Mouse (Mus musculus): ENCODE results near the gene Arrb1. TPM values are rescaled to one million over a fixed set of nuclear protein-coding genes. Genes with fewer than 3 reads are reported as not detected.

Arrb1 gene
- polyA plus RNA-seq, 1 experiment from 2014 or later = 4.9 TPM

DNA sequence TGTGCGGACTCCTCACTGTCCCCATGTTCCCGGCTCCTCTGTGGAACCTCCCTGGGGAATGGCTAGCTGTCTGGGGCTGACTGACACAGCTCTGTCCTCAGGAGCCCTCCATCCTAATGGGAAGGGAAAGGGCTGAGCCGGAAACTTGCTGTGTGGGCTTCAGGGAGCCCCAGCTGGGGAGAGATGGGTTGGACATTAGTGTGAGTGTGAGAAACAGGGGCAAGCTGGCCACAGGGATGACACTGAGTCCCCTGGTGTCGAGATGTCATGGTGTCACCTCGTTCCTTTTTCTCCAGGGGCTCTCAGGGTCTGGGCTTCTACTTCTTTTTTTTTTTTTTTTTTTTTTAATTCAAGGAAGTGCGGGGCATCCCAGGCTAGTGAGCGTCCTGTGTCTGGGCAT, 47.0 kb downstream of the Arrb1 start:
- Histone ChIP-seq H3K4me3 (ENCODE audit: low read length) (no peak overlapping the region), H3K4me1 (ENCODE audit: control insufficient read depth, insufficient read depth, low read length) (no peaks in the 10 kb centered on the region; the same call in none of the 2 replicates), H3K9ac (ENCODE audit: low read length) (no peak overlapping the region), H3K27me3 (ENCODE audit: control insufficient read depth, insufficient read depth, low read length) (no peaks in the 10 kb centered on the region), H3K27ac (ENCODE audit: low read length) (no peak overlapping the region), H3K9me3 (replicated peaks; ENCODE audit: control insufficient read depth, low read length) (no peaks in the 10 kb centered on the region), H3K4me2 (ENCODE audit: low read depth, low read length) (no peak overlapping the region), H3K36me3 (ENCODE audit: control insufficient read depth, insufficient read depth) (no peaks in the 10 kb centered on the region)
- WGBS = 50% methylated on average over 7 of the region's 7 CpGs
- no peak for ATAC-seq (replicated peaks; ENCODE audit: extremely low read depth, insufficient read depth, low FRiP score)

DNA sequence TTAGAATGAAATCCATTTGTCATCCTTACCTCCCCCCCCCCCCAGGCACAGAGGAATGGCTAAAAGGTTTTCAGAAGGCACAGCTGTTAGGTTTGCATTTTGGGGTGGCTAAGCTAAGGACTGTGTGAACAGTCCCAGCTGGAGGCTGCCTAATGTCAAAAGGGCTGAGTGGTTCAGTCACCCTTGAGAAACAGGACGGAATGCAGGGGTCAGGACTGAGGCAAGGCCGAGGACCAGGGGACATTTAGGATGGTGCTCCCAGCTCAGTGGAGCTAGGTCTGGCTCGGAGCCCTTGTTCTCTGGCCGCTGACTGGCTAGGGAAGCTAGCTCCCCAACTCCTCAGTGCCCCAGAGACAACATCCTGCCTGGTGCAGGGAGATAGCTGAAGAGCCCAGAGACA, 47.6 kb downstream of the Arrb1 start:
- 66% methylated on average over 4 of the region's 4 CpGs for WGBS
- H3K9me3 ChIP-seq (replicated peaks; ENCODE audit: control insufficient read depth, low read length) = no peaks in the 10 kb centered on the region
- no peaks in the 10 kb centered on the region for H3K27me3 ChIP-seq (ENCODE audit: control insufficient read depth, insufficient read depth, low read length)
- H3K9ac ChIP-seq (ENCODE audit: low read length) = no peak overlapping the region
- no peak for ATAC-seq (replicated peaks; ENCODE audit: extremely low read depth, insufficient read depth, low FRiP score)
- no peak overlapping the region for H3K27ac ChIP-seq (ENCODE audit: low read length)
- H3K4me3 ChIP-seq (ENCODE audit: low read length) = no peak overlapping the region
- H3K36me3 ChIP-seq (ENCODE audit: control insufficient read depth, insufficient read depth) = no peaks in the 10 kb centered on the region
- H3K4me2 ChIP-seq (ENCODE audit: low read depth, low read length) = no peak overlapping the region
- no peaks in the 10 kb centered on the region; the same call in none of the 2 replicates for H3K4me1 ChIP-seq (ENCODE audit: control insufficient read depth, insufficient read depth, low read length)

DNA sequence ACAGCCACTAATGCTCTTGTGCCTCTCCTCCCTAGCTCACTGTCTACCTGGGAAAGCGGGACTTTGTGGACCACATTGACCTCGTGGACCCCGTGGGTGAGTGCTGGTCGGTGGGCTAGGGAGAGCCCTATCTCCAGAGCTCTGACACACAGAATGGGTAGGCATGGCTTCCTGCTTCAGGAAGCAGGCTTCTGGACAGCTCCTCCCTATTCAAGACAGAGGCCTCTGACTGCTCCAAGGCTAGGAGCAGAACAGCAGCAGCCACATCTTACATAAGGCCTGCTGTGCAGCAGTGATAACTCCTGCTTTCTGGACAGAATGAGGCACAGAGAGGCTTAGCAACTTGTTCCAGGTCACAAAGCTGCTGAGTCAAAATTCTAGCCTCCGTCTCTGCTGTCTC, 48.4 kb downstream of the Arrb1 start:
- Histone ChIP-seq H3K4me1 (ENCODE audit: control insufficient read depth, insufficient read depth, low read length) (no peaks in the 10 kb centered on the region; the same call in none of the 2 replicates), H3K4me3 (ENCODE audit: low read length) (no peak overlapping the region), H3K9ac (ENCODE audit: low read length) (no peak overlapping the region), H3K36me3 (ENCODE audit: control insufficient read depth, insufficient read depth) (peaks cover 4% of the 10 kb centered on the region; the same call in 1 of the 2 replicates), H3K27ac (ENCODE audit: low read length) (no peak overlapping the region), H3K4me2 (ENCODE audit: low read depth, low read length) (no peak overlapping the region), H3K27me3 (ENCODE audit: control insufficient read depth, insufficient read depth, low read length) (no peaks in the 10 kb centered on the region), H3K9me3 (replicated peaks; ENCODE audit: control insufficient read depth, low read length) (no peaks in the 10 kb centered on the region)
- 62% methylated on average over 5 of the region's 5 CpGs for WGBS
- ATAC-seq (replicated peaks; ENCODE audit: extremely low read depth, insufficient read depth, low FRiP score) = no peak

DNA sequence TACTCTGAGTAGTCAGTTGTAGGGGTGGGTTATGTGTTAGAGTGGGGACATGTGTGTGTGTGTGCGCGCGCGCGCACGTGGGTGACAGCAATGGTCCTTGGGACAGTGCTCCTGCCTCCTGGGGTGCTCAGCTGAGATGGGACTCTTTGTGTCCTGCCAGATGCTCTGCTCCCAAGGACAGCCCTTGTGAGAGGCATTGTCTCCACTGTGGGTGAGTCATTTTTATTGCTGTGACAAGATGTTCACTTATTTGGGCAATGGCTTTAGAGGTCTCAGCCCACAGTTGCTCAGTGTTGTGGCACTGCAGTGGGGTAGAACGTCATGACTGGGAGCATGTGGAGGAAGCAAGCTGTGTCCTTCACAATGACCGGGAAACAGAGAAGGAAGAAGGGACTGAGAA, 50.7 kb downstream of the Arrb1 start:
- 87% methylated on average over 8 of the region's 8 CpGs for WGBS
- ATAC-seq (replicated peaks; ENCODE audit: extremely low read depth, insufficient read depth, low FRiP score) = no peak

DNA sequence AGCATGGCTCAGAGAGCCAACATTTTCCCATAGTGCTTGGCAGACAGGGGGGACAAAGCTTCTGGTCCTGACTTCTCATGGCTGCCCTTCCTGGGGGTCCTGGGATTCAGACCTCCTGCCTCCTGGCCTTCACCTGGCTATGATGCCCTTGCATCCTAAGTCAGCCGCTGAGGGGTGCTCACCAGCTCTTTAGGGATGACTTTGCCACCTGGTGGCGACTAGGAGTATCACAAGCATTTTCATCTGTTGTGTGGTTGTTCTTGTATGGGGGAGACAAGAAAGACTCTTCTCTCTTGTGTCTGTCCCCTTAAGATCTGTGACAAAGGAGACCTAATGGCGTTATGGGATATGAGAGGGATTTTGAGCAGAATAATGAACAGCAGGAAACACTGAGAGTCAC, 54.8 kb downstream of the Arrb1 start:
- no peak overlapping the region for H3K4me3 ChIP-seq (ENCODE audit: low read length)
- H3K4me1 ChIP-seq (ENCODE audit: control insufficient read depth, insufficient read depth, low read length) = peaks cover 4% of the 10 kb centered on the region; the same call in 1 of the 2 replicates
- WGBS = 9% methylated on average over 3 of the region's 3 CpGs
- no peaks in the 10 kb centered on the region for H3K9me3 ChIP-seq (replicated peaks; ENCODE audit: control insufficient read depth, low read length)
- H3K27ac ChIP-seq (ENCODE audit: low read length) = no peak overlapping the region
- ATAC-seq (replicated peaks; ENCODE audit: extremely low read depth, insufficient read depth, low FRiP score) = no peak
- H3K27me3 ChIP-seq (ENCODE audit: control insufficient read depth, insufficient read depth, low read length) = no peaks in the 10 kb centered on the region
- no peak overlapping the region for H3K4me2 ChIP-seq (ENCODE audit: low read depth, low read length)
- no peak overlapping the region for H3K9ac ChIP-seq (ENCODE audit: low read length)
- peaks cover 4% of the 10 kb centered on the region for H3K36me3 ChIP-seq (ENCODE audit: control insufficient read depth, insufficient read depth)

More for the DNA sequence above, 50.7 kb downstream of the Arrb1 start:
- H3K27me3 ChIP-seq (ENCODE audit: control insufficient read depth, insufficient read depth, low read length) = no peaks in the 10 kb centered on the region
- H3K9ac ChIP-seq (ENCODE audit: low read length) = no peak overlapping the region
- no peaks in the 10 kb centered on the region for H3K9me3 ChIP-seq (replicated peaks; ENCODE audit: control insufficient read depth, low read length)
- H3K27ac ChIP-seq (ENCODE audit: low read length) = no peak overlapping the region
- no peaks in the 10 kb centered on the region; the same call in 1 of the 2 replicates for H3K4me1 ChIP-seq (ENCODE audit: control insufficient read depth, insufficient read depth, low read length)
- no peak overlapping the region for H3K4me2 ChIP-seq (ENCODE audit: low read depth, low read length)
- H3K4me3 ChIP-seq (ENCODE audit: low read length) = no peak overlapping the region
- H3K36me3 ChIP-seq (ENCODE audit: control insufficient read depth, insufficient read depth) = peaks cover 4% of the 10 kb centered on the region; the same call in 1 of the 2 replicates

DNA sequence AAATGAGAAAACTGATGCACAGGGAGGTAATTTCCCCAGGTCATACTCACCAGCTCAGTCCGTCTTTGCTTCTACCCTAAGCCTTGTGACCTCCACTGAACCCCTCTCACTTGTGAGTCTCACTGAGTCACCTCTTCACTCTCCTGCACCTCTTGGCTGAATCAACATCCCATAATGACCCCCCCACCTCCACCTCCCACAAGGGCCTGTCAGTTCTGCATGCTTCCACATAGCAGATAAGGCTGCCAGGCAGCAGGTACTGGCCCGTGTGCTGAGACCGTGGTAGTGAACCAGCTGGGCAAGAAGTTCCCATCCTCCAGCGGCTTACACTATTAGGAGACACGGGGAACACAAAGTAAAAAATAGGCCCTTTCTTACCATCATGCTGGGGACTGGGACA, 55.4 kb downstream of the Arrb1 start:
- no peaks in the 10 kb centered on the region for H3K9me3 ChIP-seq (replicated peaks; ENCODE audit: control insufficient read depth, low read length)
- no peak for ATAC-seq (replicated peaks; ENCODE audit: extremely low read depth, insufficient read depth, low FRiP score)
- WGBS = 78% methylated on average over 5 of the region's 5 CpGs

DNA sequence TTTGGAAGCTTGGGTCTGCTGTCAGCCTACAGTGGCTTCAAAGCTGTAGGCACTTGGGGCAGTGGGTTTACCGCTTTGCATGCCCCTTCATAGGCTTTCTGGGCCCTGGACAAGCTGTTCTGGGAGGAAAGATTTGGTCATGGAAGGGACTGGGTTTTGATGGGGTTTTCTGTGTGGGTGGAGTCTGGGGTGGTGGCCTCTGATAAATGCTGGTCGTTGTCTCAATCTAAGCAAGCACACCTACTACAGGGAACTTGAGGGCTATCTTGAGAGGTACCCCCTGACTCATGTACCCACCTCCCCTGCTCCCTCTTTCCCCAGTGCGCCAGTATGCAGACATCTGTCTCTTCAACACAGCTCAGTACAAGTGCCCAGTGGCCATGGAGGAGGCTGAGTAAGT, 57.4 kb downstream of the Arrb1 start:
- ATAC-seq (replicated peaks; ENCODE audit: extremely low read depth, insufficient read depth, low FRiP score) = no peak
- Histone ChIP-seq H3K27ac (ENCODE audit: low read length) (no peak overlapping the region), H3K9me3 (replicated peaks; ENCODE audit: control insufficient read depth, low read length) (no peaks in the 10 kb centered on the region), H3K36me3 (ENCODE audit: control insufficient read depth, insufficient read depth) (peaks cover 4% of the 10 kb centered on the region), H3K27me3 (ENCODE audit: control insufficient read depth, insufficient read depth, low read length) (no peaks in the 10 kb centered on the region), H3K4me2 (ENCODE audit: low read depth, low read length) (no peak overlapping the region), H3K9ac (ENCODE audit: low read length) (no peak overlapping the region), H3K4me1 (ENCODE audit: control insufficient read depth, insufficient read depth, low read length) (peaks cover 4% of the 10 kb centered on the region; the same call in 1 of the 2 replicates), H3K4me3 (ENCODE audit: low read length) (no peak overlapping the region)
- WGBS = 93% methylated on average over 3 of the region's 3 CpGs

More for the DNA sequence above, 55.4 kb downstream of the Arrb1 start:
- Histone ChIP-seq H3K27ac (ENCODE audit: low read length) (no peak overlapping the region), H3K36me3 (ENCODE audit: control insufficient read depth, insufficient read depth) (peaks cover 4% of the 10 kb centered on the region), H3K27me3 (ENCODE audit: control insufficient read depth, insufficient read depth, low read length) (no peaks in the 10 kb centered on the region), H3K9ac (ENCODE audit: low read length) (no peak overlapping the region), H3K4me1 (ENCODE audit: control insufficient read depth, insufficient read depth, low read length) (peaks cover 4% of the 10 kb centered on the region; the same call in 1 of the 2 replicates), H3K4me3 (ENCODE audit: low read length) (no peak overlapping the region), H3K4me2 (ENCODE audit: low read depth, low read length) (no peak overlapping the region)

DNA sequence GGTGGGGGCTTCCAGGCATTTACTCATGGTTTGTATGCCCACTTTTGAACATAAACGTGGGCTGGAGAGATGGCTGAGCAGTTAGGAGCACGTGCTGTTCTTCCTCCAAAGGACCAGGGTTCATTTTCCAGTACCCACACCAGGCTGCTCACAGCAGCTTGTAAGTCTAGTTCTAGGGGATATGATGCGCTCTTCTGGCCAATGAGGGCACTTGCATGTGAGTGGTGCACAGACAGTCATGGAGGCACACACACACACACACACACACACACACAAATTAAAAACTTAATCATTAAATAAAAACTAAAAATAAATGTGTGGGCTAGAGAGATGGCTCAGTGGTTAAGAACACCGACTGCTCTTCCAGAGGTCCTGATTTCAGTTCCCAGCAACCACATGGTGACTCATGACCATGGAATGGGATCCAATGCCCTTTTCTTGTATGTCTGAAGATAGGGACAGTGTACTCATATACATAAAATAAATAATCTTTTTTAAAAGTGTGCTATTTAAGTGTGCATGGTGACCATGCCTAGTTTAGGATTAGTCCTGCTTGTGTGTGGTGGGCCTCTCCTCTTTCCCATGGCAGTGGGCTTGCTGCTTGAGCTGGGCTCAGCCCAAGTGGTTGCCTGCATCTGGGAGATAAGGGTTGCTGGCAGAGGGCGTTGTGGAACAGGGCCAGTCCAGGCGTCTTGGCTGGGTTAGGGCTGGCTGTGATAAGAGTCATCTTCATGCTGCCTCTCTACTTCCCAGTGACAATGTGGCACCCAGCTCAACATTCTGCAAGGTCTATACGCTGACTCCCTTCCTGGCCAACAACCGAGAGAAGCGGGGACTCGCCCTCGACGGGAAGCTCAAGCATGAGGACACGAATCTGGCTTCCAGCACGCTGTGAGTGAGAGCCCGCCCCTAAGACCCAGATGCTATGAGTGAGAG, 58.9 kb downstream of the Arrb1 start:
- Histone ChIP-seq H3K4me2 (ENCODE audit: low read depth, low read length) (no peak overlapping the region), H3K4me3 (ENCODE audit: low read length) (no peak overlapping the region), H3K9me3 (replicated peaks; ENCODE audit: control insufficient read depth, low read length) (no peaks in the 10 kb centered on the region), H3K27me3 (ENCODE audit: control insufficient read depth, insufficient read depth, low read length) (no peaks in the 10 kb centered on the region), H3K9ac (ENCODE audit: low read length) (no peak overlapping the region), H3K27ac (ENCODE audit: low read length) (no peak overlapping the region), H3K36me3 (ENCODE audit: control insufficient read depth, insufficient read depth) (no peaks in the 10 kb centered on the region; the same call in 1 of the 2 replicates), H3K4me1 (ENCODE audit: control insufficient read depth, insufficient read depth, low read length) (peaks cover 4% of the 10 kb centered on the region; the same call in 1 of the 2 replicates)
- ATAC-seq (replicated peaks; ENCODE audit: extremely low read depth, insufficient read depth, low FRiP score) = 0 out of 2 replicates have a peak, but pooled peaks have one; percentile 50
- WGBS = 68% methylated on average over 15 of the region's 15 CpGs

DNA sequence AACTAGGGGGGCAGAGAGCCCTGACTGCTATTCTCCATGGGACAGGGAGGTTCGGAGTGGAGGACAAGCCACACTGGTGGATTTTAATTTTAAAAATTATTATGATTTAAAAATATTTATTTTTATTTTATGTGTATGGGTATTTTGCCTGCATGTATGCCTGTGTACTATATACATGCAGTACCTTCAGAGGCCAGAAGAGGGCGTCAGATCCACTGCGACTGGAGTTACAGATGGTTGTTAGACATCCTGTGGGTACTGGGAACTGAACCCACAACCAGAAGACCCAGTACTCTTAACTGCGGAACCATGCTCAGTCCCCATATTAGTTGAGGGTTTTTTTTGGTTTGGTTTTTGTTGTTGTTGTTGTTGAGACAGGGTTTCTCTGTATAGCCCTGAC, 63.5 kb downstream of the Arrb1 start:
- Histone ChIP-seq H3K9ac (ENCODE audit: low read length) (no peak overlapping the region), H3K9me3 (replicated peaks; ENCODE audit: control insufficient read depth, low read length) (no peaks in the 10 kb centered on the region), H3K4me1 (ENCODE audit: control insufficient read depth, insufficient read depth, low read length) (peaks cover 4% of the 10 kb centered on the region; the same call in 1 of the 2 replicates), H3K4me3 (ENCODE audit: low read length) (no peak overlapping the region), H3K27ac (ENCODE audit: low read length) (no peak overlapping the region), H3K27me3 (ENCODE audit: control insufficient read depth, insufficient read depth, low read length) (no peaks in the 10 kb centered on the region), H3K4me2 (ENCODE audit: low read depth, low read length) (no peak overlapping the region), H3K36me3 (ENCODE audit: control insufficient read depth, insufficient read depth) (peaks cover 6% of the 10 kb centered on the region; the same call in 1 of the 2 replicates)
- no peak for ATAC-seq (replicated peaks; ENCODE audit: extremely low read depth, insufficient read depth, low FRiP score)
- WGBS = 75% methylated on average over 4 of the region's 4 CpGs
